Mouse (Mus musculus) adrenal gland, adult 18-20 months (tissue): ENCODE results near the gene Jmy. TPM values are rescaled to one million over a fixed set of nuclear protein-coding genes. Genes with fewer than 3 reads are reported as not detected.

Experiments
- DNase-seq, 2 experiments: peaks; one replicate each; pipeline ENCODE4 v3.0.0; 2021 to 2022; ENCODE audit warnings: low spot score in 2 of 2
- total RNA-seq, 2 experiments: library from RNA; stranded (reverse); gene quantifications; 1 replicate in 1 of 2; 2 replicates in 1 of 2; pipeline ENCODE4 v1.2.3; 2021

The Jmy gene
- total RNA-seq, 2 experiments from 2014 or later = 37.0 to 51.1 TPM

- no peak for DNase-seq
Measured at GRCm38 (mm10) chr13:93381301-93381700, 118.3 kb downstream of the Jmy start.

GRCm38 (mm10) chr13:93380399-93381063, 119.1 kb downstream of the Jmy start:
- DNase-seq = no peak

Other genes starting within 250 kb of the Jmy start
- 10 to 100 TPM; 52.7 to 66.7 TPM for gene Homer1, start 200.2 kb downstream of the Jmy start, total RNA-seq
- 10 to 100 TPM in 1 of 2 experiments, under 1 TPM in 1; 0.32 to 10.5 TPM for gene Bhmt, start 138.2 kb upstream of the Jmy start, total RNA-seq
- under 1 TPM in 1 of 2 experiments, not detected in 1; 0.17 TPM for gene Bhmt2, start 174.5 kb upstream of the Jmy start, total RNA-seq
- under 1 TPM in 1 of 2 experiments, not detected in 1; 0.17 TPM for gene Dmgdh, start 174.6 kb upstream of the Jmy start, total RNA-seq